Mouse (Mus musculus) MEL (cell line): Measurements from ENCODE around the gene Gm9803. TPM values are rescaled to one million over a fixed set of nuclear protein-coding genes. Genes with fewer than 3 reads are reported as not detected.
A peak's percentile ranks its signal among the peaks of the same experiment; 100 is the strongest.

Source experiments
- DNase-seq: peaks from one replicate; pipeline ENCODE4 v3.0.0; 2011; ENCODE audit warnings: low read depth, low spot score
- H3K27ac ChIP-seq: 2 replicates; pipeline ENCODE4 v1.5.1; 2012; ENCODE audit warnings: low read depth, mild to moderate bottlenecking, control low read depth, low read length, moderate library complexity; ENCODE audit not compliant: control insufficient read depth
- H3K27me3 ChIP-seq, 2 experiments: fragments of 150-350 bp in 1 of 2; sonication (generic) in 1 of 2; 2 replicates each; pipeline ENCODE4 v1.6.1; 2012; ENCODE audit warnings: low read length in 2 of 2, mild to moderate bottlenecking in 2 of 2, improper control_type of control experiment in 1 of 2, moderate library complexity in 1 of 2; ENCODE audit not compliant: insufficient read depth in 2 of 2, control insufficient read depth in 1 of 2
- H3K36me3 ChIP-seq, 2 experiments: 2 replicates each; pipeline ENCODE4 v1.6.1; 2012 to 2014; ENCODE audit warnings: low read length in 2 of 2, improper control_type of control experiment in 1 of 2, inconsistent platforms in 1 of 2, mild to moderate bottlenecking in 1 of 2; ENCODE audit not compliant: insufficient read depth in 2 of 2, control insufficient read depth in 1 of 2
- H3K4me1 ChIP-seq, 2 experiments: fragments of 150-350 bp in 1 of 2; sonication (generic) in 1 of 2; 2 replicates each; pipeline ENCODE4 v1.6.1; 2012; ENCODE audit warnings: low read length in 2 of 2, improper control_type of control experiment in 1 of 2, mild to moderate bottlenecking in 1 of 2; ENCODE audit not compliant: insufficient read depth in 2 of 2, control insufficient read depth in 1 of 2
- H3K4me3 ChIP-seq, 2 experiments: fragments of 150-350 bp in 1 of 2; sonication (generic) in 1 of 2; 2 replicates each; pipeline ENCODE4 v1.5.1; 2012; ENCODE audit warnings: low read depth in 2 of 2, low read length in 2 of 2, mild to moderate bottlenecking in 2 of 2, moderate library complexity in 2 of 2, control low read depth in 1 of 2, improper control_type of control experiment in 1 of 2; ENCODE audit not compliant: control insufficient read depth in 1 of 2, insufficient read depth in 1 of 2
- H3K79me2 ChIP-seq: 2 replicates; pipeline ENCODE4 v1.6.1; 2012; ENCODE audit warnings: mild to moderate bottlenecking, low read length, moderate library complexity; ENCODE audit not compliant: control insufficient read depth, poor library complexity, insufficient read depth
- H3K9ac ChIP-seq: 2 replicates; pipeline ENCODE4 v1.6.1; 2012; ENCODE audit warnings: low read depth, mild to moderate bottlenecking, control low read depth, low read length, moderate library complexity; ENCODE audit not compliant: control insufficient read depth, poor library complexity, severe bottlenecking
- H3K9me3 ChIP-seq: fragments of 150-350 bp; sonication (generic); replicated peaks from 2 replicates; pipeline ENCODE4 v1.6.1; 2012; ENCODE audit warnings: mild to moderate bottlenecking, low read length, improper control_type of control experiment, moderate library complexity; ENCODE audit not compliant: insufficient read depth
- CHD2 ChIP-seq: IDR thresholded peaks from 2 replicates; pipeline ENCODE4 v1.6.1; 2011; ENCODE audit warnings: low read length, improper control_type of control experiment
- CTCF ChIP-seq, 3 experiments: IDR thresholded peaks in 2 of 3; conservative IDR thresholded peaks in 1 of 3; 2 replicates each; pipeline ENCODE4 v1.5.1; 2011 to 2012; ENCODE audit warnings: low read length in 3 of 3, low read depth in 2 of 3, mild to moderate bottlenecking in 2 of 3, improper control_type of control experiment in 1 of 3, inconsistent platforms in 1 of 3, mixed read lengths in 1 of 3, moderate library complexity in 1 of 3; ENCODE audit not compliant: control insufficient read depth in 1 of 3, insufficient read depth in 1 of 3, poor library complexity in 1 of 3, severe bottlenecking in 1 of 3
- EP300 ChIP-seq, 2 experiments: IDR thresholded peaks; 2 replicates each; pipeline ENCODE4 v1.6.1; 2011; ENCODE audit warnings: improper control_type of control experiment in 2 of 2, low read length in 2 of 2, low read depth in 1 of 2, mild to moderate bottlenecking in 1 of 2
- ETS1 ChIP-seq: IDR thresholded peaks from 2 replicates; pipeline ENCODE4 v1.6.1; 2012; ENCODE audit warnings: low read depth, mild to moderate bottlenecking, inconsistent platforms, low read length, improper control_type of control experiment, moderate library complexity
- GABPA ChIP-seq: IDR thresholded peaks from 2 replicates; pipeline ENCODE4 v1.6.1; 2012; ENCODE audit warnings: low read depth, mild to moderate bottlenecking, inconsistent platforms, low read length, improper control_type of control experiment, moderate library complexity
- GATA1 ChIP-seq: IDR thresholded peaks from 2 replicates; pipeline ENCODE4 v1.6.1; 2011; ENCODE audit warnings: low read depth, low read length, improper control_type of control experiment
- JUND ChIP-seq: IDR thresholded peaks from 2 replicates; pipeline ENCODE4 v1.6.1; 2011; ENCODE audit warnings: low read depth, mild to moderate bottlenecking, improper control_type of control experiment, low read length
- KAT2A ChIP-seq: conservative IDR thresholded peaks from 2 replicates; pipeline ENCODE4 v1.6.1; 2012; ENCODE audit warnings: low read depth, low read length, improper control_type of control experiment, inconsistent platforms
- MAX ChIP-seq: IDR thresholded peaks from 2 replicates; pipeline ENCODE4 v1.6.1; 2011; ENCODE audit warnings: low read length, improper control_type of control experiment
- MYB ChIP-seq: IDR thresholded peaks from 2 replicates; pipeline ENCODE4 v1.6.1; 2011; ENCODE audit warnings: mild to moderate bottlenecking, low read depth, low read length, improper control_type of control experiment
- MYC ChIP-seq: IDR thresholded peaks from 2 replicates; pipeline ENCODE4 v1.6.1; 2011; ENCODE audit warnings: low read depth, mild to moderate bottlenecking, low read length, improper control_type of control experiment, moderate library complexity
- NELFE ChIP-seq: IDR thresholded peaks from 2 replicates; pipeline ENCODE4 v1.6.1; 2011; ENCODE audit warnings: low read depth, low read length, improper control_type of control experiment
- POLR2AphosphoS2 ChIP-seq: IDR thresholded peaks from 2 replicates; pipeline ENCODE4 v1.6.1; 2011; ENCODE audit warnings: low read length, improper control_type of control experiment
- RAD21 ChIP-seq: IDR thresholded peaks from 2 replicates; pipeline ENCODE4 v1.6.1; 2011; ENCODE audit warnings: mild to moderate bottlenecking, low read depth, low read length, improper control_type of control experiment
- RCOR1 ChIP-seq: IDR thresholded peaks from 2 replicates; pipeline ENCODE4 v1.6.1; 2012; ENCODE audit warnings: low read depth, mild to moderate bottlenecking, inconsistent platforms, low read length, improper control_type of control experiment
- SIN3A ChIP-seq: IDR thresholded peaks from 2 replicates; pipeline ENCODE4 v1.6.1; 2012; ENCODE audit warnings: low read length, improper control_type of control experiment, inconsistent platforms
- TAL1 ChIP-seq: IDR thresholded peaks from 2 replicates; pipeline ENCODE4 v1.6.1; 2012; ENCODE audit warnings: mild to moderate bottlenecking, inconsistent platforms, low read length, moderate library complexity, mixed read lengths
- USF1 ChIP-seq: IDR thresholded peaks from 2 replicates; pipeline ENCODE4 v1.6.1; 2014; ENCODE audit warnings: low read depth, mild to moderate bottlenecking, inconsistent platforms, low read length, improper control_type of control experiment, moderate library complexity
- ZC3H11A ChIP-seq: IDR thresholded peaks from 2 replicates; pipeline ENCODE4 v1.6.1; 2012; ENCODE audit warnings: low read depth, mild to moderate bottlenecking, inconsistent platforms, low read length, improper control_type of control experiment
- ZMIZ1 ChIP-seq: IDR thresholded peaks from 2 replicates; pipeline ENCODE4 v1.6.1; 2012; ENCODE audit warnings: low read depth, mild to moderate bottlenecking, inconsistent platforms, low read length, improper control_type of control experiment, moderate library complexity
- ZNF384 ChIP-seq: IDR thresholded peaks from 2 replicates; pipeline ENCODE4 v1.6.1; 2012; ENCODE audit warnings: low read depth, mild to moderate bottlenecking, inconsistent platforms, low read length, improper control_type of control experiment
- polyA plus RNA-seq, 2 experiments: library from polyadenylated mRNA; stranded (reverse) in 1 of 2; unstranded in 1 of 2; fragments of >175 nt in 1 of 2; fragments of >200 nt in 1 of 2; gene quantifications; 2 replicates each; pipeline versions ENCODE4 v1.2.1 to v1.2.4; 2012; ENCODE audit warnings: low replicate concordance in 2 of 2, low read depth in 1 of 2; ENCODE audit not compliant: insufficient read length in 2 of 2, insufficient read depth in 1 of 2, missing spikeins in 1 of 2
- total RNA-seq: library from RNA; depleted of rRNA; stranded (reverse); fragments of 300-350 nt; gene quantifications from 2 replicates; pipeline ENCODE4 v1.2.3, GENCODE M21; 2012

Gm9803 gene
- total and polyA plus RNA-seq, 3 experiments: 18.7 to 137 TPM; not detected in 1

DNA sequence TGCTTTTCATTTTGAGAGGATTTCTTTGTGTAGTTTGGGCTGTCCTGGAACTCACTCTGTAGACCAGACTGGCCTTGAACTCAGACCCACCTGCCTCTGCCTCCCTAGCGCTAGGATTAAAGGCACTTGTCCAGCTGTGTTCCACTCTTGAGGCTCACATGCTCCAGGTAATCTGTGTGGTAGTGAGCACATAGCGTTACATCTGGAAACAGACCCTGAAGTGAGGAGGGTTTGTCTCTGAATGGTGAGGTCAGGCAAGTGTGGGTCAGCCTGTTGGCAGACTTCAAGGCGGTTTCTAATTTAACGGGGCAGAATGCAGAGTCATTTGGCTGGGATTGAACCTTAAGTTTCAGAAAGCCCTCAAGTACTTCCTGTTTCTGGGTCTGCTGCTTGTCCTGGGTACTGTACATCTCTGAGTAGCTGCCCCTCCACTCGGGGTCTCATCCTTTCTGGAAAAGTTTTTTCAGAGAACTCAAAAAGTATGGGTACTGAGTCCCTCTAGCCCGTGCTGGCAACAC is 38.1 kb upstream of the Gm9803 start:
- TF ChIP-seq RAD21: no peak
- TF ChIP-seq MAX: no peak
- no peak for TF ChIP-seq CTCF (IDR thresholded peaks at IDR 0.05 in 2 of 3, conservative IDR thresholded peaks at IDR 0.05 in 1 of 3; ENCODE audit: control insufficient read depth in 1 of 3, insufficient read depth in 1 of 3, low read depth in 2 of 3, low read length in 3 of 3, poor library complexity in 1 of 3, severe bottlenecking in 1 of 3)
- TF ChIP-seq EP300 (IDR thresholded peaks at IDR 0.05; ENCODE audit: low read depth in 1 of 2, low read length in 2 of 2): no peak
- no peak for TF ChIP-seq GABPA
- TF ChIP-seq CHD2: no peak
- no peak for TF ChIP-seq GATA1
- TF ChIP-seq RCOR1: no peak
- no peak for TF ChIP-seq USF1
- no peak for TF ChIP-seq JUND
- no peak for TF ChIP-seq KAT2A
- TF ChIP-seq MYC: no peak
- no peak for TF ChIP-seq ZC3H11A
- no peak for TF ChIP-seq ZNF384
- Histone ChIP-seq H3K27me3 (no peaks in the 10 kb centered on the region), H3K4me3 (no peak overlapping the region), H3K79me2 (peaks cover 43% of the 10 kb centered on the region), H3K4me1 (peaks cover 3 to 8% of the 10 kb centered on the region in 2 experiments; a peak in 2 of 4 replicates), H3K9ac (no peak overlapping the region), H3K9me3 (no peaks in the 10 kb centered on the region), H3K27ac (no peak overlapping the region), H3K36me3 (peaks cover 0 to 8% of the 10 kb centered on the region in 2 experiments; a peak in 3 of 4 replicates)
- peak; percentile 23 for DNase-seq

DNA sequence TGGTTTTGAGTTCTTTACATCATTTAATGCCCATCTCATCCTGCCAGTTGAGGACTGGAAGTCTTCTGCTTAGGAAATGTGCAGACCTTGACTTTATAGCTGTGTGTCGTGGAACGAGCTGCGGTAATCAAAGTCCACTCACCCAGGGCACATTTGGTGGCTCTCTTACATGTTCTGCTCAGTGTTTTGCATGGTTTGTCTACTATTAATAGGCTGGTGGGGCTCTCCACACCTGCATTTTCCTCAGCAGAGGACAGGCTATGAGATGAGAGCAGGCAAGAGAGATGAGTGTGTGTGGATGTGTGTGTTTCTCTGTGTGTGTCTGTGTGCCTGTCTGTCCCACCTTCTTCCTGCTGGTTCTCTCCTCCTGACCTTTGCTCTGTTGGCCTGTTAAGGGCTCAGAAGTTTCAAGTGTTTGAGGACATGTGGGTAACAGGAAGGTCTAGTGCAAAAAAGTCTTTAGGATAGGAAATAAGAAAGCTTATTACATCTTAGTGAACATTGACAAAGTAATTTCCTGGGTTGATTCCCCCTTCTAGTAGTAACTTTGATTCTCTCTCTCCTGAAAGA is 36.4 kb upstream of the Gm9803 start:
- TF ChIP-seq ETS1 (no peak), POLR2AphosphoS2 (no peak), ZMIZ1 (no peak), MYC (no peak), CHD2 (no peak), TAL1 (no peak), MYB (no peak), SIN3A (no peak), NELFE (no peak), USF1 (no peak), GATA1 (no peak)
- H3K9me3 ChIP-seq: no peaks in the 10 kb centered on the region
- no peaks in the 10 kb centered on the region for H3K4me1 ChIP-seq
- no peak overlapping the region for H3K4me3 ChIP-seq
- H3K27me3 ChIP-seq: no peaks in the 10 kb centered on the region
- no peak for DNase-seq
- H3K9ac ChIP-seq: no peak overlapping the region
- H3K36me3 ChIP-seq: no peaks in the 10 kb centered on the region; a peak in 1 of 4 replicates
- no peak overlapping the region for H3K27ac ChIP-seq
- peaks cover 30% of the 10 kb centered on the region for H3K79me2 ChIP-seq
